Mouse (Mus musculus) spleen, adult 2 months (tissue): ENCODE data around the gene Creb3l1.

ENCODE experiments used
- CTCF ChIP-seq: fragments of 200-500 bp; IDR thresholded peaks from 2 replicates; pipeline ENCODE4 v1.5.1; 2011; ENCODE audit warnings: mild to moderate bottlenecking, inconsistent platforms; ENCODE audit not compliant: insufficient read depth, insufficient read length, insufficient replicate concordance; ENCODE audit errors: extremely low read depth
- POLR2A ChIP-seq: fragments of 200-500 bp; IDR thresholded peaks from 2 replicates; pipeline ENCODE4 v1.6.1; 2011; ENCODE audit warnings: low read depth, low read length, inconsistent platforms

DNA sequence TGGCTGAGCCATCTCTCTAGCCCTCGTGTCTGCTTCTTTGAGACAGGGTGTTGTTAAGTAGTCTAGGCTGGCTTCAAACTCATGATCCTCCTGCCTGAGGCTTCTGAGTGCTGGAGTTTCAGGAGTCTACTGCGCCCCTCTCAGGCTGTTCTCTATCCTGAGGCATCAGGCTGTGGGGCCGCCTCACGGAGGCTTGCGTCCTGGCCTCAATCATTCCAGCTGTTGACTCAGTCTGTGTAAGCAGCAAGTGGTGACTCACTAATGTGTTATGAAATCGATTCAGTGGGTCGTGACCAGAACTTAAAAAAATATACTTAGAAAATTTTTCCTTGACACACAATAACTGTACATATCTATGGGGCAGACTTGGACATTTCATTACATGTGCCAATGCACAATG is 19.7 kb downstream of the Creb3l1 start:
- TF ChIP-seq CTCF (no peak), POLR2A (no peak)
